In the genomic region with DNA sequence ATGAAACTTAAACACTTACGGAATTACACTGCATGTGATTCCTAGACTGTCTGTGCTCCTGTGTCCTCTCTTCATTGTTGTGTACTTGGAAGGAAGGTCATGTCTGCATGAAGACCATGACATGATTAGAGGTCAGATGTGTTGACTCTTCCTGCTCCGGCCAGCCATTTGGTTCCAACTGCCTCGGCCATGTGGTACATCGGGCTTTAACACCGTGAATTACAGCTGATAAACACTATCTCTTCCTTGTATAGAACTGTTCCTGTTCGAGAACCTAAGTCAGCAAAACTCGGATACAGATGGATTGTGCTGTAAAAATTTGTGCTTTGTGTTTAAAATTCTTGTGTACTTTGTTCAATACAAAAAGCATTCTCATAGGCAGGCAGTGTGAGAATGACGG, we compare ENCODE assay signal across 24 mouse cellular contexts. TPM values are rescaled to one million over a fixed set of nuclear protein-coding genes. Genes with fewer than 3 reads are reported as not detected.
A peak's percentile ranks its signal among the peaks of the same experiment; 100 is the strongest.
DNase-seq lines count a peak whose midpoint lies in the region; ATAC-seq and TF ChIP-seq lines count a peak whose summit lies in the region.
"Had no signal": no experiment of that assay in that cellular context is flagged by ENCODE, and none has a peak within 500 bp of the region (broad histone marks: within the 10 kb centered on the region; RNA-seq: fewer than 3 reads in every experiment).

No protein-coding gene starts in this region.

- no peaks in the 10 kb centered on the region for H3K27me3 ChIP-seq in intestine, postnatal 0 days (replicated peaks; ENCODE audit: control insufficient read depth, insufficient read depth, low read length)
- H3K27me3 ChIP-seq in intestine, embryonic 15.5 days (replicated peaks): no peaks in the 10 kb centered on the region
- H3K27me3 ChIP-seq: CH12.LX, Patski had no signal

- DNase-seq in layer of hippocampus, adult 2 months (ENCODE audit: low spot score in 2 of 2): no peak
- DNase-seq in layer of hippocampus, adult 11-12 months (ENCODE audit: low spot score): no peak
- DNase-seq: adrenal gland, adult 2 months; adrenal gland, adult 8-10 months; adrenal gland, postnatal 10 days; adrenal gland, postnatal 14 days; adrenal gland, postnatal 25 days; adrenal gland, postnatal 36 days; B cell, adult 2 months; cerebellum, adult 11 months; cerebellum, adult 11-12 months; cerebellum, adult 18-20 months had no signal

- TF ChIP-seq CTCF in intestine, postnatal 0 days (IDR thresholded peaks at IDR 0.05; ENCODE audit: low read depth): no peak
- TF ChIP-seq CTCF in layer of hippocampus, adult 2 months (conservative IDR thresholded peaks at IDR 0.05): no peak

- ATAC-seq in intestine, postnatal 0 days: peak; percentile 54
- ATAC-seq in intestine, embryonic 15.5 days: no peak
- ATAC-seq: activated CD4-positive, CD25-positive, alpha-beta regulatory T cell, adult 4 months; CD4-positive, CD25-positive, alpha-beta regulatory T cell, adult 4 months; Patski had no signal

- no peak overlapping the region for H3K9ac ChIP-seq in intestine, postnatal 0 days (ENCODE audit: low read depth, low read length)
- H3K9ac ChIP-seq in intestine, embryonic 15.5 days: no peak overlapping the region

- H3K4me2 ChIP-seq in intestine, postnatal 0 days (replicated peaks; ENCODE audit: low read depth): no peak overlapping the region
- no peak overlapping the region for H3K4me2 ChIP-seq in intestine, embryonic 15.5 days (replicated peaks)

- H3K9me3 ChIP-seq in intestine, postnatal 0 days (ENCODE audit: control insufficient read depth): no peaks in the 10 kb centered on the region
- H3K9me3 ChIP-seq in intestine, embryonic 15.5 days: no peaks in the 10 kb centered on the region
- H3K9me3 ChIP-seq: G1E had no signal

- H3K36me3 ChIP-seq in intestine, postnatal 0 days (ENCODE audit: control insufficient read depth, insufficient read depth): peaks cover 81% of the 10 kb centered on the region
- peaks cover 33% of the 10 kb centered on the region for H3K36me3 ChIP-seq in intestine, embryonic 15.5 days

- no peak overlapping the region for H3K27ac ChIP-seq in intestine, postnatal 0 days (ENCODE audit: low read depth, low read length)
- H3K27ac ChIP-seq in intestine, embryonic 15.5 days: no peak overlapping the region
- H3K27ac ChIP-seq in layer of hippocampus, adult 2 months: peak overlapping the region; percentile 0; the same call in 1 of the 2 replicates

- H3K4me1 ChIP-seq in intestine, postnatal 0 days (replicated peaks; ENCODE audit: control insufficient read depth, insufficient read depth, low read length): no peaks in the 10 kb centered on the region
- H3K4me1 ChIP-seq in intestine, embryonic 15.5 days (replicated peaks): no peaks in the 10 kb centered on the region

- WGBS in intestine, postnatal 0 days: 74% methylated on average over 8 of the region's 8 CpGs
- 86% methylated on average over 8 of the region's 8 CpGs for WGBS in intestine, embryonic 15.5 days

- no peak overlapping the region for H3K4me3 ChIP-seq in intestine, postnatal 0 days (ENCODE audit: low read depth, low read length)
- H3K4me3 ChIP-seq in intestine, embryonic 15.5 days (replicated peaks): no peak overlapping the region
- no peak overlapping the region for H3K4me3 ChIP-seq in layer of hippocampus, adult 2 months

RNA-seq across cellular contexts. Expression of gene Usp48, which starts 29.3 kb away (rescaled TPM):
- polyA plus RNA-seq in intestine, postnatal 0 days (2015; fragmentation: Nextera tagmentation; extraction: Ambion mirVana): 33.3 and 36.7 TPM in 2 replicates
- polyA plus RNA-seq in intestine, embryonic 15.5 days (2015; fragmentation: Nextera tagmentation; extraction: Ambion mirVana): 61.2 and 62.0 TPM in 2 replicates
- total RNA-seq in layer of hippocampus, adult 2 months (2021): 100 to 1,000 TPM; 142 to 160 TPM

RNA-seq across cellular contexts. Expression of gene Rap1gap, which starts 41.7 kb away (rescaled TPM):
- polyA plus RNA-seq in intestine, postnatal 0 days (2015; fragmentation: Nextera tagmentation; extraction: Ambion mirVana): 8.9 and 9.1 TPM in 2 replicates
- polyA plus RNA-seq in intestine, embryonic 15.5 days (2015; fragmentation: Nextera tagmentation; extraction: Ambion mirVana): 22.7 and 47.2 TPM in 2 replicates
- total RNA-seq in layer of hippocampus, adult 2 months (2021): 100 to 1,000 TPM; 281 to 291 TPM
- total RNA-seq: G1E had no signal
- polyA plus RNA-seq: G1E had no signal

RNA-seq across cellular contexts. Expression of gene Ldlrad2, which starts 48.5 kb away (rescaled TPM):
- not detected in 2 replicates for polyA plus RNA-seq in intestine, postnatal 0 days (2015; fragmentation: Nextera tagmentation; extraction: Ambion mirVana)
- not detected in 2 replicates for polyA plus RNA-seq in intestine, embryonic 15.5 days (2015; fragmentation: Nextera tagmentation; extraction: Ambion mirVana)
- not detected for total RNA-seq in layer of hippocampus, adult 2 months (2021)
- total RNA-seq: adrenal gland, adult 2 months; adrenal gland, adult 8-10 months; adrenal gland, postnatal 10 days; adrenal gland, postnatal 14 days; adrenal gland, postnatal 25 days; adrenal gland, postnatal 36 days; adrenal gland, postnatal 4 days; CH12.LX; ES-E14; G1E; MEL had no signal
- polyA plus RNA-seq: activated CD4-positive, CD25-positive, alpha-beta regulatory T cell, adult 4 months; brain, embryonic 14.5 days; C2C12; CD4-positive, CD25-positive, alpha-beta regulatory T cell, adult 4 months; G1E; Patski had no signal
